Mouse (Mus musculus) erythroblast, embryonic 14.5 days (primary cell): ENCODE measurements around the gene Adad2. TPM values are rescaled to one million over a fixed set of nuclear protein-coding genes. Genes with fewer than 3 reads are reported as not detected.

Source experiments
- H3K27me3 ChIP-seq: 2 replicates; pipeline ENCODE4 v1.6.1; 2012; ENCODE audit warnings: inconsistent platforms; ENCODE audit not compliant: control insufficient read depth
- H3K36me3 ChIP-seq: 2 replicates; pipeline ENCODE4 v1.6.1; 2012; ENCODE audit warnings: mild to moderate bottlenecking, inconsistent platforms; ENCODE audit not compliant: control insufficient read depth
- H3K4me1 ChIP-seq: 2 replicates; pipeline ENCODE4 v1.6.1; 2012; ENCODE audit warnings: inconsistent platforms; ENCODE audit not compliant: control insufficient read depth
- H3K4me3 ChIP-seq: replicated peaks from 2 replicates; pipeline ENCODE3; 2012; ENCODE audit warnings: moderate library complexity, mild to moderate bottlenecking, inconsistent platforms
- H3K9me3 ChIP-seq: 2 replicates; pipeline ENCODE4 v1.6.1; 2012; ENCODE audit warnings: low read length, inconsistent platforms, mixed read lengths; ENCODE audit not compliant: control insufficient read depth
- GATA1 ChIP-seq: IDR thresholded peaks from 2 replicates; pipeline ENCODE4 v1.6.1; 2012; ENCODE audit warnings: low read length, inconsistent platforms, mixed read lengths
- TAL1 ChIP-seq: IDR thresholded peaks from 3 replicates; pipeline ENCODE4 v1.6.1; 2012; ENCODE audit warnings: low read length, inconsistent platforms, mixed read lengths
- polyA plus RNA-seq: library from polyadenylated mRNA; stranded (reverse); fragments of >175 nt; gene quantifications from 2 replicates; pipeline ENCODE4 v1.2.3, GENCODE M21; 2012

Adad2 gene
- polyA plus RNA-seq, 1 experiment: not detected

DNA sequence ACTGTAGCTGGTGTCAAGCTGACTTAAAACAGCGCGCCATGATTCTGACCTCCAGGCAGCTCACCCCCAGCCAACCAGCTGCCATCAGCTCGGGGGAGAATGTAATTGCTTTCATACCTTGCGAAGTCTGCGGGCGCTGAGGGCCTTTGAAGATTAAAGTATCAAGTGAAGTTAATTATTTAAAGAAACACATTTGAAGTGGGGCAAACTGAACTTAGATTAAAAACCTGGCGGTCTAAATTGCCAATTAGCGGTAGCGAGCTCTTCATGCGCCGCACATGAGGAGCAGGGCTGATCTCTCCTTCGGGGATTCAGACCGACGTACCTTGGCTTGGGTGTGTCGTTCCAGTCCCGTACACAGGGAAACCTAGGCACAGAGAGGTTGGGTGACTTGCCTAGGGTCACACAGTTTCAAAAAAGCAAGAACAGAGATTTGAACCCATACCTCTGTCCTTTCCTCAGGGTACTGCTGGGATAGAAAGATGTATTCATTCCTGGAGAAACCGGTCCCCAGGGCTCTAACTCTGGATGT is 31.9 kb downstream of the Adad2 start:
- TF ChIP-seq TAL1 (no peak), GATA1 (no peak)
- H3K27me3 ChIP-seq: peaks cover 2% of the 10 kb centered on the region; the same call in 1 of the 2 replicates
- H3K4me3 ChIP-seq: no peak overlapping the region
- peaks cover 10% of the 10 kb centered on the region for H3K9me3 ChIP-seq
- no peaks in the 10 kb centered on the region for H3K4me1 ChIP-seq
- H3K36me3 ChIP-seq: no peaks in the 10 kb centered on the region

GRCm38 (mm10) chr8:119644981-119645597 is 32.5 kb downstream of the Adad2 start:
- Histone ChIP-seq H3K36me3 (no peaks in the 10 kb centered on the region), H3K4me1 (no peaks in the 10 kb centered on the region), H3K27me3 (peaks cover 2% of the 10 kb centered on the region; the same call in 1 of the 2 replicates), H3K4me3 (no peak overlapping the region), H3K9me3 (peaks cover 10% of the 10 kb centered on the region)
- TF ChIP-seq GATA1 (no peak), TAL1 (no peak)

DNA sequence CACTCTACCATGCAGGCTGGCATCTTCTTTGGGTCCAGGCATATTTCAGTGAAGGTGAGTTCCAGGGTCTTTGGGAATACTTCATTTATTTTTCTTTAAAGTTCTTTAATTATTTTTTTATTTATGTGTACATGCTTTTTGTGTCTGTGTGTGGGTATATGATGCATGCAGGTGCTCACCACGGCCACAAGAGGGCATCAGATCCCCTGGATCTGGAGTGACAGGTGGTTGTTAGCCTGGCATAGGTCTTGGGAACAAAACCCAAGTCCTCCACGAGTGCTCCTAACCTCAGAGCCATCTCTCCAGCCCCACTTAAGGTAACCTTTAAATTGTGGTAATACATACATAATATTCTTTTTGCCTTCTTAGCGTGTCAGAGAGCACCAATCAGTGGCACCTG is 33.6 kb downstream of the Adad2 start:
- H3K27me3 ChIP-seq: peaks cover 2% of the 10 kb centered on the region; the same call in 1 of the 2 replicates
- no peaks in the 10 kb centered on the region for H3K36me3 ChIP-seq
- H3K4me3 ChIP-seq: no peak overlapping the region
- H3K4me1 ChIP-seq: no peaks in the 10 kb centered on the region
- peaks cover 10% of the 10 kb centered on the region for H3K9me3 ChIP-seq
- TF ChIP-seq TAL1 (no peak), GATA1 (no peak)

DNA sequence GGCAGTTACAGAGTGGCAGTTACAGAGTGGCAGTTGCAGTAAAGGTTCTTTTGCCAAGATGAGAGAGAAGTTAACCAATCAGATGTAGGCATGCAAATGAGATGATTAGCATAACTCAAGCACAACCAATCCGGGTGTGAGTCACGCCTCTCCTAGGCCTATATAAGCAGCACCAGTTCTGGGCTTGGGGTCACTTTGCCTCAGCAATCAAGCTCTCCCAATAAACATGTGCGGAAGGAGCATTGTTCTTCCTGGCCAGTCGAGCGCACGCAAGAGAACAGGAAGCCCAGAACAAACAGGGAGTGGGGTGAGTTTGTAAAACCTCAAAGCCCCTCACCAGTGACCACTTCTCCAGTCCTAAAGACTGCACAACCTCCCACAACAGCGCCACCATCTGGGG is 34.3 kb downstream of the Adad2 start:
- Histone ChIP-seq H3K9me3 (peaks cover 10% of the 10 kb centered on the region), H3K4me3 (no peak overlapping the region), H3K27me3 (peaks cover 2% of the 10 kb centered on the region; the same call in 1 of the 2 replicates), H3K4me1 (no peaks in the 10 kb centered on the region), H3K36me3 (no peaks in the 10 kb centered on the region)
- TF ChIP-seq GATA1 (no peak), TAL1 (no peak)

- Histone ChIP-seq H3K9me3 (peaks cover 10% of the 10 kb centered on the region), H3K27me3 (no peaks in the 10 kb centered on the region), H3K4me1 (no peaks in the 10 kb centered on the region), H3K4me3 (no peak overlapping the region), H3K36me3 (no peaks in the 10 kb centered on the region)
- TF ChIP-seq TAL1 (no peak), GATA1 (no peak)
Observed at GRCm38 (mm10) chr8:119651324-119651723, 38.8 kb downstream of the Adad2 start.

GRCm38 (mm10) chr8:119656709-119657464 is 44.3 kb downstream of the Adad2 start:
- no peaks in the 10 kb centered on the region for H3K4me1 ChIP-seq
- no peak for TF ChIP-seq TAL1
- TF ChIP-seq GATA1: no peak
- H3K4me3 ChIP-seq: no peak overlapping the region
- no peaks in the 10 kb centered on the region for H3K27me3 ChIP-seq
- peaks cover 2% of the 10 kb centered on the region; the same call in 1 of the 2 replicates for H3K9me3 ChIP-seq
- H3K36me3 ChIP-seq: no peaks in the 10 kb centered on the region

DNA sequence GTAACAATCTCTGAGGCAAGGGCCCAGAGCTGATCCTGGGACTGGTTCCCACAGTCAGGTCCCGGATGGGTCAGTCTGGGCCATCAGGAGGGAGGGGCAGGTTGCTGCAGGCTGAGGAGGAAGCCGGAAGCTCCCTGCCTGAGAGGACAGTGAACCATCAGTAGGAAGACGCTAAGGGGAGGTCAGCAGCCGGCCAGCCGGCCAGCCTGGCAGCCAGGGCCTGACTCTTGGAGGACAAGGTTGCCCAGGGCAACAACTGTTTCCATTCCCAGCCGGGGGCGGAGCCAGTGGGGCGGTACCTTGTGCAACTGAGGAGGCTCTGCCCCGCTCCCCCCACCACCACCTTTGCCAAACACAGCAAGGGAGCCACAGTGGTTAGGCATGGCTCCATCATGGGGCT is 48.5 kb downstream of the Adad2 start:
- H3K36me3 ChIP-seq: no peaks in the 10 kb centered on the region
- H3K9me3 ChIP-seq: no peaks in the 10 kb centered on the region
- H3K4me3 ChIP-seq: no peak overlapping the region
- 0 out of 2 replicates have a peak, but pooled peaks cover 5% of the 10 kb centered on the region for H3K27me3 ChIP-seq
- H3K4me1 ChIP-seq: no peaks in the 10 kb centered on the region
- TF ChIP-seq GATA1 (no peak), TAL1 (no peak)

DNA sequence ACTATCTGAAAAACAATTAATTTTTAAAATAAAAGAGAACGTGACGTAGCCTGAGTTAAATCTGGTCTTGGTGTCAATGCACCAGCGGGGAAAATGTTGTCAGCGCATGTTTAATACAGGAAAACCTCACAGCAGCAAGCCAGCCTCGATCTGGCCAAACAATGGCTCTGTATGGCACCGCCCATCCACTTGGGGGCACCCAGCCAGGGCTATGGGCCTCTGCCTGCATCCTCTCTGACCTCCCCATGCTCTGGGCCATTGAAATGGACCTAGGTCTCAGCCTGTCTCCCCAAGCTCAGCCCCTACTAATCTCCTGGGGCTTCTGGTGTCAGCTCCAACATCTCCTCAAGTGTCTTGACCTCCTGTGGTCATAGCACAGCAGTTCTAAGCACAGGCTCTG is 49.3 kb downstream of the Adad2 start:
- Histone ChIP-seq H3K36me3 (no peaks in the 10 kb centered on the region), H3K4me1 (no peaks in the 10 kb centered on the region), H3K9me3 (no peaks in the 10 kb centered on the region), H3K27me3 (peaks cover 10% of the 10 kb centered on the region), H3K4me3 (no peak overlapping the region)
- TF ChIP-seq GATA1 (no peak), TAL1 (no peak)

DNA sequence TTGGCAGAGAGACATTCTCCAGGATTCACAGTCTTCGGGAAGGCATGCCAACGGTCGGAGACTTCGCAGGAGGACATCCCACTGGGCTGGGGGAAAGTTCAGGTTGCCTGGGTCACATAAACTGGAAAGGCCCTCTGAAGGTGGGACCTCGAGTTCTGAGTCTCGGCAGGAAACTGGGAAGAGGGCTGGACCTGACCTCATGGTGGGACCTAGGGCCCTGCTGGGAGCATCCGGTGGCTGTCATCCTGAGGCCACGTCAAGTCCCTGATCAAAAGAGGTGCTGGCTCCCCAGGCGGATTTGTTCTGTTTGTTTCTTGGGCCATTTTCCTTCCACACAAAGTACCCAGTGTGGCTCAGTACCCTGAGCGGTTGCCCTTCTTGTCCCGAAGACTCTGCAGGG is 50.9 kb downstream of the Adad2 start:
- no peaks in the 10 kb centered on the region for H3K36me3 ChIP-seq
- TF ChIP-seq GATA1: no peak
- TF ChIP-seq TAL1: no peak
- H3K4me1 ChIP-seq: no peaks in the 10 kb centered on the region
- no peaks in the 10 kb centered on the region for H3K9me3 ChIP-seq
- peaks cover 10% of the 10 kb centered on the region for H3K27me3 ChIP-seq
- no peak overlapping the region for H3K4me3 ChIP-seq
